Mouse (Mus musculus) forebrain, embryonic 10.5 days (tissue): Measurements from ENCODE around the gene Gm9046. TPM values are rescaled to one million over a fixed set of nuclear protein-coding genes. Genes with fewer than 3 reads are reported as not detected.

Experiments used
- polyA plus RNA-seq: library from polyadenylated mRNA; unstranded; fragments of >200 nt; fragmentation: Nextera tagmentation; extraction: Ambion mirVana; gene quantifications from 2 replicates; pipeline ENCODE4 v1.2.1, GENCODE M21; 2016

Gene Gm9046
- polyA plus RNA-seq, 1 experiment from 2014 or later: not detected

Other genes with a start within 250 kb of the Gm9046 start
- gene Mdm1, start 201.4 kb downstream of the Gm9046 start, polyA plus RNA-seq: 58.2 and 58.9 TPM in 2 replicates
- 0.12 TPM in 1 of 2 replicates, not detected in the other for gene Il22, start 138.3 kb downstream of the Gm9046 start, polyA plus RNA-seq
- 0.10 TPM in 1 of 2 replicates, not detected in the other for gene Gm32717, start 102.5 kb downstream of the Gm9046 start, polyA plus RNA-seq
- 0.10 TPM in 1 of 2 replicates, not detected in the other for gene Gm32802, start 84.6 kb downstream of the Gm9046 start, polyA plus RNA-seq
- not detected in 2 replicates for gene Iltifb, start 48.2 kb downstream of the Gm9046 start, polyA plus RNA-seq
- gene Gm9040, start 16.3 kb downstream of the Gm9046 start, polyA plus RNA-seq: not detected in 2 replicates
- gene Gm9044, start 10.8 kb downstream of the Gm9046 start, polyA plus RNA-seq: not detected in 2 replicates
- 0.06 and 0.09 TPM in 2 replicates for gene Gm9045, start 5.4 kb downstream of the Gm9046 start, polyA plus RNA-seq
- not detected in 2 replicates for gene Gm9048, start 5.4 kb upstream of the Gm9046 start, polyA plus RNA-seq
- 0.06 and 0.09 TPM in 2 replicates for gene Gm9049, start 10.8 kb upstream of the Gm9046 start, polyA plus RNA-seq
- gene Ifng, start 97.8 kb upstream of the Gm9046 start, polyA plus RNA-seq: not detected in 2 replicates